Mouse (Mus musculus) liver, embryonic 14.5 days (tissue): ENCODE results near the gene Tmem120b.

Experiments used
- CTCF ChIP-seq: IDR thresholded peaks from 2 replicates; pipeline ENCODE4 v1.5.1; 2016; ENCODE audit warnings: antibody characterized with exemption, low read depth, control low read depth
- EP300 ChIP-seq: IDR thresholded peaks from 2 replicates; pipeline ENCODE4 v1.6.1; 2016; ENCODE audit warnings: antibody characterized with exemption, low read depth

DNA sequence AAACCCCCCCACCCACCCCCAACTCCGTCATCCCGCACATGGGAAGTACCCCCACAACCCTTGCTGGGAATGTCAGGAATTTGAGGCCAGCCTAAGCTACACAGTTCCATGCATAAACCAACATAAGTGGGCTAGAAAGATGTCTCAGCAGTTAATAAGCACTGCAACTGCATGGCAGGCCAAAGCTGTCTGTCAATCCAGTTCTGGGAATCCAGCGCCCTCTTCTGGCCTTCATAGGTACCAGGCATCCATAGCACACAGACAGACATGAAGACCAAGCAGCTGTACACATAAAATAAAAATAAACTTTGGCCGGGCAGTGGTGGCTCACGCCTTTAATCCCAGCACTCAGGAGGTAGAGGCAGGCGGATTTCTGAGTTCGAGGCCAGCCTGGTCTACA is 87.2 kb downstream of the Tmem120b start:
- TF ChIP-seq CTCF (peak; percentile 92), EP300 (no peak)
